Mouse (Mus musculus): ENCODE data around the gene Stard13.

Stard13 gene

DNA sequence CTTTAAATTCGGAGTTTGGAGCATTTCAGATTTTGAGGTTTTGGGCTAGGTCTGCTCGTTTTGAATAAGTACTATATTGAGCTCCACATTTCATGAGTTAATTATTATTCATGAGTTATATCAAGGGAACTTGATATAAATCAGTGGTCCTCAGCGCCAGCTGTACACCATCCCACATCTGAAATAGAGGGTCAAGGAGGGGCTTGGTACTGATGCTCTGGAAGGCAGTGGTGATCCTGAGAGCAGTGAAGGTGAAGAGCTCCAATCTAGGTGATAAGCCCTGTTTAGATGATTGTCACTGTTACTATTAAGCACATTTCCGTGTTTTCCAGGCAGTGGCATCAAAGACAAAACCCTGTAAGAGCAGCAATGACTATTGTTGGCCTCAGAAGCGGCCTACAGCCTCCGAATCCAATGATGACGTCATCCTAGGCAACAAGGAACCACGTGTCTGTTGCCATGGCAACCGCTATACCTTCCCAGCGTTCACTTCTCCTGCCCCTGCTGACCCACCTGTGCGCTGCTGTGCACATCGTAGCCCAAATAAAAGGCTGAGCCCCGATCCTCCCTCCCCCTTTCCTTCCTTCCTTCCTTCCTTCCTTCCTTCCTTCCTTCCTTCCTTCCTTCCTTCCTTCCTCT, 5.2 kb downstream of the Stard13 start:
- DNase-seq (ENCODE audit: low read depth, low spot score), result no peak

DNA sequence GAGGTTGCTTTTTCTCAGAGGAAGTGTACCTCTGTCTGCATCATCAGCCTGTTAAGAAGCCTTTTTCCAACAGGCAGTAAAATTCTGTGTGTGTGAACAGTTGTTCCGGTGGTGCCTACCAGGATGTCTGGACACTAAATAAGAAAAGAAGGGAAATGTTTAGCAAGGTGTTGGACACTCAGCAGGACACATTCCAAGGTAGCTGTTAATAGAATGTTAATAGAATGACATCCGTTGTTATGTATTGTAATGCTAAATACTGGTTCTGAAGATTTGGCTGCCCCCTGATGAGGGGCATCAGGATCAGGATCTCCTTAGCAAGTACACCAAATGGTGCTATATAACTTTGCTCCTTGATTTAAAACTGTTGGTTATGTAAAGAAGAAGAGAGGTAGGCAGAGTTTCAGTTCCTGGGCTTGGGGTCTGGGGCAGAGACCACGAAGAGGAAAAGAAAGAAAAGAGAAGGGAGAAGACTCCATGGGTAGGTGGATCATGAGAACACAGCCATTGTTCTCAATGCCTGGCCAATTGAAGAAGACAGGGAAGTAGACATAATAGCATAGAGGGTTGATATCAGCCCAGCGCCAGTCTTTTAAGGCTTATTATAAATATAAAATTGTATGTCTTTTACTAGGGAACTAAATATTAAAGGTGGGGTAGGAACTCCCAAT, 9.8 kb downstream of the Stard13 start:
- no peak for DNase-seq (ENCODE audit: low read depth, low spot score)

DNA sequence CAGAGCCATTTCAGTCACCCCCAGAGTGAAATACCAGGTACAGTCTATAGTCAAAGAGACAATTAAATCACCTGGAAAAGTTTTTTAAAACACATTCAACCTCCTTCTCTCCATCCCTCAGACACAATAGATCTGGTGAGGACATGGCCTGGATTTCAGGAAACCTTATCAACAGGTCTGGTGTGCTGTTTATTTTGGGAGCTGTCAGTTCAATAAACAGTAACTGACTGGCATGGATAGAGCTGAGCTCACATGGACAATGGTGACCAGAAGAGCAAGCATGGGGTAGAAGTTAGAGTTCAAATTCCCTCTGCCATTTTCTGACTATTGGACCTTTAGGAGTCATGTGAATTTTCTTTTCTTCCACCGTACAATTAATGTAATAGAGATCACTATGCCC, 10.8 kb downstream of the Stard13 start:
- no peak for DNase-seq (ENCODE audit: low read depth, low spot score)

DNA sequence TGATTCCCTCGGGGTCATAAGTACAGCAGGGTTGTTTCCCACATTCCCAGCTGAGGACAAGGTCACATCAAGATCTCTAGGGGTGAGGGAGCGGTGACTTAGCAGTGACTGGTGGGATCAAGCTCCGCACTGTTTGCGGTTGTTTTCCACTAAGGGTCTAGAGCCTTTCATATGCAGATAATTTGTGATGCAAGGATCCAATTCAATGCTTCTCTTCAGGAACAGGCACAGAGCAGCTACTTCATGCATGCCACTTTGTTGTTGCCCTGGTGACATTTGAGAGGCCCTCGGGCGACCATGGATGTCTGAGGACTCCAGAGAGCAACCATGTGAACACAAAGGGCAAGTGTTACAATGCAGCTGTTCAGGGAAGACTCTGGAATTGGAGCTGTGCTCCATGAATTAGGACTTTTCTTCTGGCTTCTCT, 14.9 kb downstream of the Stard13 start:
- DNase-seq (ENCODE audit: low read depth, low spot score), result no peak

DNA sequence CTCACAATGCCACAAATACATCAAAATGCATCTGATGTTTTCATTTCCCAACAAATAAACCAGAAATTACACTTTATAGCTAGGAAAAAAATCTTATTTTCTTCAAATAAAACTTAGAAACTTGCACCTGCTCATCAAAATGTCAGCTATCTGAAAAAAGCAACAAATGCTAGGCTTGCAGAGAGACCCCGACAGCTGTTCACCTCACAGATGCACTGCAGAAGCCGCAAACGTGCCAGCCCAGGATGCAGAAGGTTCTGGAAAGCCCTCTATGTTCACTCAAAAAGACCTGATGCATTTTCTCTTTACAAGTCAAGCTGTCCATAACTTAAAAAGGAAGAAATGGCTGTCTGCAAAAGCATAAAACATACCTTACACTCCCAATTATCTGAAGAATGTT, 20.5 kb downstream of the Stard13 start:
- DNase-seq (ENCODE audit: low read depth, low spot score), result no peak

DNA sequence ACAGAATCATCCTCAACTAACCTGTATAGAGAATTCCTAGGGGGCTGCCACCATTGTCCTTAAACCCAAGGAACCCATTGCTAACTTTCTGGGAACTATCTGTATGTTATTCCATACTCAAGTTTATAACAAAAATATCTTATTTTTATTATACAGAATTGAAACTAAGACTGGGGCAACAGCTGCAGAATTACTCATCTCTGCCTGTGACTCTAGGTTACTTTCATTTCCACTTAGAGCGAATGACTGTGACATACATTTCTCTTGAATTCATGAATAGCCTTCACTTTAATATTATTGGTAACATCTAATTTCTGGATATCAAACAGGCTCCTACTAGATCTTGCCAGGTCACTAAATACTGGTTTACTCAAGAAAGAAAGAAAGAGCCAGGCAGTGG, 22.8 kb downstream of the Stard13 start:
- DNase-seq (ENCODE audit: low read depth, low spot score), result no peak

DNA sequence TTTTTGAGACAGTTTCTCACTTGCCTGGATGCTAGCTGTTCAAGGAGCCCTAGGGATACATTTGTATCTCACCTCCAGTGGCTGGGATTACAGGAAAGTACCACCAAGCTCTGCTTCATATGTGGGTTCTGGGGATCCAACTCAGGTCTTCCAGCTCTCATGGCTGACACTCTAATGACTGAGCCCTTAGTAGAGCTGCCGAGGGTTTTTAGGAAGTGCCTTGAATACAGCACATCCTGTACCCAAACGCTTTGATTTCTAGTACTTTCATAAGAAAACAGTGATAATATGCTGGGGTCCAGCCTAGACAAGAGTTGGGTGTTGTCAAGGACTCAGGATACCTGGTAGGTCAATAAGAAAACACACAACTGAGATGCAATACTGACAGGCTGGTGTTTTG, 23.6 kb downstream of the Stard13 start:
- DNase-seq (ENCODE audit: low read depth, low spot score), result no peak

DNA sequence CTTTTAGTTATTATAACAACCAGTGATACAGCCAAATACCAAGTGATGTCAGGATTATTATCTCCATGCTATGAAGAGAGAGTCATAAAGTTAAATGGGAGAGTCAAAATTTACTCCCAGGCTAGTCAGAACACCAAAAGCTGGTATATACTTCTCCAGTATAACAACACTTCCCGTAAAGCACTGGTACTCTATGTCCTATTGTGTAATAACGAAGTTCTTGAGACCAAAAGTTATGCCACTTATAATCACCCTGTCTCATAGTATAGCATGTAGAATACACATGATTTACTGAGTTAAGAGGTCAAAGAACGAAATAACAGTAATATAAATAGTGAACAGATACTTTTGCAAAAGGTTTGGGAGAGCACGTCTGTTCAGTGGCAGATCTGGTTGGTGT, 28.6 kb downstream of the Stard13 start:
- DNase-seq (ENCODE audit: low read depth, low spot score), result no peak

DNA sequence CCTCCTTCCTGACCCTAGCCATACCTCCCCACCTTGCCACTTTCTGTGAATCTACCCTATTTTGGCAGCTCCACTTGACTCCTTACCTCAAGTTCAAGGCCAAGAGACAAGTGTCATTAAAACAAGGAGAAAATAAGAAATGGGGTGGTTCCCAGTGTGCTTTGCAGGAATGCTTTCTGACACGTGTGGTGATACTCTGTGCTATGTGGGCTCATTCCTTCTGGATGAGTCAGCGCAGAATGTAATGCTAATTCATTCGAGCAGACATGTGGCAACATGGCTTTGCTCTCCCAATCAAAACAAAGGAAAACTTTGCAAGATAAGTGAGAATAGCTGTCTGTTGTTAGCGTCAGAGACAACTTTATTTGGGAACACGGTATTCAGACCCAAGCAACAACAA, 30.7 kb downstream of the Stard13 start:
- no peak for DNase-seq (ENCODE audit: low read depth, low spot score)

DNA sequence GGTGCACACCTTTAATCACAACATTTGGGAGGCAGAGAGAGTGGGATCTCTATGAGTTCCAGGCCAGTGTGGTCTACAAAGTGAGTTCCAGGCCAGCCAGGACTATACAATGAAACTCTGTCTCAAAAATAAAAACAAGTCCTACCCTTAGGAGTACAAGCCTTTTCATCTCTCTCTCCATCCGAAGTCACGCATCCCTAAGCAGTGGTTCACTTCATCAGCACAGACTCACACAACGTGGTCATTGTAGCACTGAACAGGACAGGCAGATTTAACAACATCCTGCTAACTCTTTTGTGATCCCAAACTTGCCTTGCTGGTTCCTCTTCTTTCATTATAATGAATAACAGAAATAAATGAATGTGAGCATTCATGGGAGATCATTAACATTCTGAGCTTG, 32.4 kb downstream of the Stard13 start:
- no peak for DNase-seq (ENCODE audit: low read depth, low spot score)

DNA sequence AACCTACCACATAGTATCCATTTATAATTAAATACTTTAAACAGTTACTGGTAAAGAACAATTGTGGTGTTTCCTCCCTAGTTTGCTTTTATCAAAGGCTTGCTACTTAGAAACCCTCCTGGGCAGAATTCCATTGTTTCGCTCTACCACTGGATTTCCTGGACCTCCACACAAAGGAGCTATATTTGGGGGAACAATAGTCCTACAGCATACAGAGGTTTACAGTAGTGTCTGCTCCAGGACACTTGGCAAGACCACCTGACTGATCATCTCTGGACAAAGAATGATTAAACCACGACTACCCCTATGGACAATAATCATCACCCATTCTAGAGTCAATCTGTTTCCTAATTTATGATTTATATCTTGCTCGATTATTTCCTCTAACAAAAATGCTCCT, 34.4 kb downstream of the Stard13 start:
- no peak for DNase-seq (ENCODE audit: low read depth, low spot score)

DNA sequence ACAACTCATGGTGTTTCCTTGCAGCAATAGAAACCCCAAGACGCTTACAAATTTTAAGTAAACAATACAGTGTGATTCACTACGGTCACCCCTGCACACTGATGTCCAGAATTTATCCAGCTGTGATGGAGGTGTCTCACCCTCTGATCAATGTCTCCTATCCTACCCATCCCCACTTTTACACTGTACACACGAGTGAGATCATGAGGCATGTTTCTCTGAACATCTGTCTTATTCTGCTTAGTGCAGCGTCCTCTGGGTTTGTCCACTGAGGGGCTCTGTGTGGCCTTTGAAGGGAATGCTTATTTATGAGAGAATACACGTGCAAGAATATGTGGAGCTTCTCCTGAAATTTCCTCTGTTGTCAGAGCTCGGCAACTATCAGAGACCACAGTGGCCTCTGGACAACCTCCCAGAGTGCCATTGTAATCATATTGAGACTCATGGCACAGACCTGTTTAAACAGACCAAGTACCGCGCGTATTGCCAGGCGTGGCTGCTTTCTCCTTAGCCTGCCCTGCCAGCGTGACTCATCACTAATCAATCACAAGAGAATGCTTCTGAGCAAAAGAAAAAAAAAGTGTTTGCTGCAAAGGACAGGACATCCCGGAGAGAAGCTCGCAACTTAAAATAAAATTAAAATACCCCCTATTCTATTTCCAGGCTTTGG, 36.9 kb downstream of the Stard13 start:
- DNase-seq (ENCODE audit: low read depth, low spot score), result no peak

DNA sequence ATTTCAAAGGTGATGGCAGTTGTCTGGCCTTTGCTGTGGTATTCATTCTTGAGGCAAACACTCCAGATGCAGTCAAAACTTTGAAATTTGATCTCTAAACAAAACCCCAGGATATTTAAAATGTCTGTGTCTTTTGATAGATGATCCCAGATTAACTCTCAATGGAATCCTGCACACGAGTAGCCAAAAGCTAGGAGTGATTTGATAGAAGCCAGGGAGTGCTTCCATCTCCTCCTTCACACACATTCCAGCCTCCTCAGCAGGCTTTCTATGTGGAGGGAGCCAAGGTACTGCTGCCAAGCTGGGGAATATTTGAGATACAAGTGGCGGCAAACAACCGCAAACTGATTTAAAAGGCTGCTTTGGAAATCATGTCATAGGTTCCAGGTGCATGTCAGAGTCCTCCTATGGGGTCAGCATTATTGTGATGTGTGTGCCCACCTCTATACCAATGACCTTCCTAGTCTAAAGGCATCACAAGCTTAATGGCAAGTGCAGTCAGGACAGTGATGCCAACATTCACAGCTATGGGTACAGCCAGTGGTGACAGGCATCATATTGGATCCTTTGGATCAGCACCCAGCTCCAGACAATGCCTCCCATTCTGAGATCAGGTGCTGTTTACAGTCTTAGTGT, 39.6 kb downstream of the Stard13 start:
- DNase-seq (ENCODE audit: low read depth, low spot score), result no peak

DNA sequence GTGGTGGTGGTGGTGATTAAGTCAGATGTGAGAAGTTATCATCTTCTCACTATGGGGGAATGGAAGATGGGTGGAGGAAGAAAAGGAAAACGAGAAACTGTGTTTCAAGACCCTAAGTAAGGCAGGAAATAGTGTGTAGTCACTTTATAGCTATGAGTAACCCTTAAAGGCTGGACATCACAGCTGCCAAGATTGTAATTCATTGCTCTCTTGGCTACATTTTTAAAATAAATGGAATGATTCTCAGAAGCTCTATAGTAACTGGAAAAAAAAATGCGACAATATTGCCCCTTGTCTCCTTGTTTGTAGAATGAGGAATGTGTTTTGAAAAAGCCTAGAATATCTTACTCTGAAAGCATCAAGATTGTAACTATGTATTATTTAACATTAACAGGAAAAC, 41.4 kb downstream of the Stard13 start:
- DNase-seq (ENCODE audit: low read depth, low spot score), result no peak

DNA sequence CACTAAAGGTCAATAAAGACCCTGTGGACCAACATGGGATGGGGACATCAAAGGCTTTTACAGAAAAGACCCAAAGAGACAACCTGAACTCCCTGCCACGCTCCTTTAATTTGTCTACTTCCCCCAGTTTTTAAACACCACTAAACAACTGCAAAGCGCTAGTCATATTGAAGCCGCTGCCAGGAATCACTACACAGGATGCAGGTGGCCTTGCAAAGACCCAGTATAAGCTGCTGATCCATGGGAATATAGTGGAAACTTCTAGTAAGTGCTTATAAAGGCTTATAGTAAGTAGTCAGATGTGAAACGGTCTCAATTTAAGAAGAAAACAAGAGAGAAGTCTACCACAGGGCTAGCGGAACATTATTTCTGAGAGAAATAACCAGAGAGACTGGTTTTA, 42.9 kb downstream of the Stard13 start:
- DNase-seq (ENCODE audit: low read depth, low spot score), result no peak

DNA sequence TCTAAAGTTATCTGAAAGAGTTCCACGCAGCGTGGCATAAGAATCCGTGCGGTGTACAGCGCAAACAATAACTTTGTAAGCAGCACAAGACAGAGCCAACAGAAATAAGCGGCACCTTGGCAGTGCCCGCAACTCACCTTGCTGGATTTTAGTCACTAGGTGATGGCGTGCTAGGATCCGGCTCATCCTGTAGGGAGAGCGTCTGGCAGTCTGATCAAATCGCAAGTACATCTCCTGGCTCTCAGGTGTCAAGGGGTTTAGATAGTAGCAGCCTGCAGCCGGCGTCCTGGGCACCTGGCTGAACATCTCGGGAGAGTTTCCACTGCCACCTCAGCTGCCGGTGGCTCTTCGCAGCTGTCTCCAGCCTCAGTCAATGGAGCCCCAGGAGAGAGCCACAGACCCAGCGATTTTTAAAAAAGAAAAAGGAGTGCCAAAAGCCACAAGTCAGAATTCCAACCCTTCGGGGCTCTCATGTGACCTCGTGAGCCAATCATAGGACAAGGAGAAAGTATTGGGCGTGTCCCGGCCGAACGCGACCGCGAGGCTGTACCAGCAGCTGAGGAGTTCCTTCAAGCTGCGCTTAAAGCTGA, 43.8 kb downstream of the Stard13 start:
- no peak for DNase-seq (ENCODE audit: low read depth, low spot score)

DNA sequence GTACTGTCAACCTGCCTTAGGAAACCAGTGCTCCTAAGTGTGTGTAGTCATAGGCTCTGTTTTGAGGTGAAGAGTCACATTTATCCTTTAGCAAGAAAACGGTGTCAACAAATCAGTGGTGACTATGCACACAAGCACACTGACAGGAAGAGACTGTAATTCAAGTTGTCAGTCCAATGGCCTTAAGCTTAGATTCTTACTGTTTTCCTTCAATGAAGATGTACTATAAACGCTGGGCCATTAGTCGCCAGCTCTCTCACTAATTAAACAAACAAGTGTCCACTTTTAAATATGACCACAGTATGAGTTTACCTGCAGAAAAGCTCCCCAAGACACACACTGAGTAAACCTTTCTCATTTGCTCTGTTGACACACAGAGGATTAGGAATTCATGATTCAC, 44.3 kb downstream of the Stard13 start:
- no peak for DNase-seq (ENCODE audit: low read depth, low spot score)

DNA sequence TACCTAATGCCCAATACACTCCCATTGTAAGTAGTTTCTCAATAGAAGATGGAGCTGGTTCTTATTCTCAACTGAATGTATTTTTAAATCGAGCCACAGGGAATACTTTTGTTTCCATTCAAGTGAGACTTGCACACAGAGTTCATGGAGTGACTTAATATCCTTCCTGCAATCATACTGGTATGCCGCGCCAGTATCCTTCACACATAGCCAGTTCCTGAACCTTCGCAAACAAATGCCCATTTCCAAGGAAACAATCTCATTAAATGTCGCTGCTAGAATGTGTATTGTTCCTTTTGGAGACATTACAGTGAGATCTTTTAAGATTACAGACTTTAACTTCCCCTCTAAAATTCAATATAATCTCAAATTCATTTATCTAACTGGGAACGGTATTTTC, 45.0 kb downstream of the Stard13 start:
- no peak for DNase-seq (ENCODE audit: low read depth, low spot score)

DNA sequence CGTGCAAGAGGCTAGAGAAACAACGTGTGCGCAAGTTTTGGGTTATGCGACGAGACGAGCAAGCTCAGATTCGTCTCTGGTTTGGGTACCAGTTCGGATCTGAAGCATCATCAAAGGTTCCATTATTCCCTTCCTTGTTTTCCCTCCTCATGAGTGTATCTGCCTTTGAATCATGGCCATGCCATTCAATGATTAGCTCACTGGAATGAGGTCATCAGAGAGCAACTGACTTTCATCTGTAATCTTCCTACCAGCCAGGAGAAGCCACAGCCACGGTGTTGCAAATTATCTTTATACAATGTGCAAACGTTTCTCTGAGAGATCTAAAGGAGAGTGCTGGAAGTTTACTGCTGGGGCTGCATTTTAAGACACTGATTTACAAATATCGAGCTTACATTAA, 46.3 kb downstream of the Stard13 start:
- no peak for DNase-seq (ENCODE audit: low read depth, low spot score)

DNA sequence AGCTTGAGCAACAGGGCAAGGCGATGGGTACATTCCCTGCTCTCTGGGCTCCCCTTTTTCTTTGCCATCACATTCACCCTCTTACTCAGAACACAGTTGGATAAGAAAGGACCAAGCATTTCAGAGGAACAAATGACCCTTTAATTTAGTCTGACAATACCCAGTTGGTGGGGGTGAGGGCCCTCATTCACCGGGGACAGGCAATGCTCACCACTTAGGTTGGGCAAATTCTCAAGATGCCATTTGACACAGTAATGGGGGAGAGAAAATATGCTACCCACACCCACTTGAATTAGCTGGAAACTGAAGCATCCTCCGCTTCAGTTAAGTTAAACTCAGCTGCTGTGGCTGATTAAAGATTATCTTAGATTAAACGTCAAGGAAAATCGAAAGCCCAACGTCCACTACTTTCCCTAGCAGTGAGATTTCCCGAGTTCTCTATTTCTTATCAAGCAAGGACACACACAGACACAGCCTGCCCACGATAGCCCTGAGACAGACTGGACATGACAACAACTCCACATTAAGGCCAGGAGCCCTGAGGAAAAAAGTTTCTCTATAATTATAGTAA, 48.3 kb downstream of the Stard13 start:
- DNase-seq (ENCODE audit: low read depth, low spot score), result no peak

DNA sequence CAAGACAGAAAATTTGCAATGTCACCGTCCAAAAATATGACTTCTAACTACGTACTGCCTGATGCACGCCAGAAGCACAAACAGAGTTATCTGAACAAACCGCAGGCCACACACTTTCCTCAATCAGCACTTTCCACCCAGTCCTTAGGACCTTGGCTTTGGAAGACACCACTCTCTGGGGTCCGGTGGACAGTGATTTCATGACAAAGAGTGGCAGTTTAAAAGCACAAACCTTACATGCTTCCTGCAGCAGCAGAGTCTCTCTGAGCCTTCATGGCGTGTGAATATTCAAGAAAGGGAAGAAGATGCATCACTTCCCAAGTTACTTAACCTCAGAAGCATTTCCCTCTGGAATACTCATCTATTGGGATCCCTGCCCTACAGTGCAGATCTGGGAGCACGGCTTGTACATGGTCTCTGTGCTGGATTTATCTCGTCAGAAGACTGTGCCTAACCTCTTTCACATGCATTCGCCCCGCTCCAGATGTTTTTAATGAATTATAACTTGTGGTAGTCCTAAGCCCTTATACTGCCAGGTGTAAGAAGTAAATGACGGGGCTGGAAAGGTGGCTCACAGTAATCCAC, 49.9 kb downstream of the Stard13 start:
- no peak for DNase-seq (ENCODE audit: low read depth, low spot score)

DNA sequence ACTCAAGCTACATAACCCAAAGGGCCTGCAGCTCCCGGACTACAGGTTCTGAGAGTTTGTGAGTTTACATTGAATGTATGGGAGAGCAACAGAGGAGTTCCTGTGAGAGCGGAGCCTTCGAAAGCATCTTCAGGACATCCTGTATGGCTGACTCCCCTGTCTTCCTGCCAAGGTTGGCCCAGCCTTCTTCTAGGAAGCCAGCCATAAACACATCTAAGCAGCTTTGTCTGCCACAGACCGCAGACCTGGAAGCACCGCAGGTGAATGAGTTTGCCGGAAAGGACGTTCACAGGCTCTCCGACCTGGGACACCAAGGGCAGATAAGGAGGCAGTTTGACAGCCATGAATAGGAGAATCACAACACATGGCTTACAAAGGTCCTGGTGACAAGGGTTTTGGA, 52.3 kb downstream of the Stard13 start:
- no peak for DNase-seq (ENCODE audit: low read depth, low spot score)

All from c-Kit-negative CD71-positive TER-119-positive erythroid progenitor cells, embryonic 14.5 days (primary cell).